9 mouse cellular contexts compared by ENCODE assay signal in the genomic region with DNA sequence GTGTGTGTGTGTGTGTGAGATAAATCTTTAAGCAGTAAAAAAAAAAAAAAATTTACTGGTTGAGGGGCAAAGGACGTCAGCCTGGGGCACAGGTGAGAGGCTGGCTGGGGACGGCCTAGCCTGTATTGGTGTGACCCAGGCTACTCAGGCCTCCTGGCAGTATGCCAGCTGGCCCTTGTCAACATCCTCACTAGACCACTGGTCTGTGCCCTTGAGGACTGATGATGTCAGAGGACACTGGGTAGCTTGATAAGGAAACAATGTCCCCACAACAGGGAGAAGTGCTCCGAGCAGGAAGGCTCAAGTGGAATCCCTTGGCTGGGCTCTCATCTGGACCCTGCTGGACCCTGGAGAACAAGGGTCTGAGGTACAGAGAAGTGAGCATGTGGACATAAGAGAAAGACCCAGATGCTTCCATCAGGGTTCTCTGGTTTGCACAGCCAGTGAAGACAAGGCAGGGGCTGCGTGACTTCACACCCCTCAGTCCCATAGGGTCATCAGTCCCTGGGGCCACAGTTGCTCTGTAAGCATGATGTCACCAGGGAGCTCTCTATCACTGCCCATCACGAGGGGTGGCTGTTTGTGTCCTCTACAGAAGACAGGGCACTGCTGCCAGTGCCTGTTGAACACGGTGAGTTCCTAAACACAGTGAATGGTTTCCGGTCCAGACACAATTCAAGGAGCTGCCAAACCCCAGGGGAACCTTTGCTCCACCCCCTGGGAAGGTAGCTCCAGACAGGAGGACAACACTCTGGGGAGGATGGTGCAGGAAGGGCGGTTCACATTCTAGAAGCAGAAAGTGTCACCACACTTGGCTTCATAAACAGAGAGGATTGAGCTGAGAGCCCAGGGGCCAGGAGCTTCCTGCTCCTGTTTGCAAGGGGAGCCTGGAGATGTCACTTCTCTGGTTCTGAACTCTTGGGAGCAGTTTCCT. TPM values are rescaled to one million over a fixed set of nuclear protein-coding genes. Genes with fewer than 3 reads are reported as not detected.
DNase-seq lines count a peak whose midpoint lies in the region; ATAC-seq lines count a peak whose summit lies in the region.
"Had no signal": no experiment of that assay in that cellular context is flagged by ENCODE, and none has a peak within 500 bp of the region (broad histone marks: within the 10 kb centered on the region; RNA-seq: fewer than 3 reads in every experiment).

No protein-coding gene starts in this region.

- no peak for ATAC-seq in megakaryocyte, adult 5-6 weeks (ENCODE audit: poor library complexity, severe bottlenecking)
- peak; percentile 66 for ATAC-seq in liver, embryonic 12.5 days

- H3K9me3 ChIP-seq in megakaryocyte, embryonic 14.5 days: no peaks in the 10 kb centered on the region
- no peaks in the 10 kb centered on the region for H3K9me3 ChIP-seq in liver, embryonic 12.5 days (replicated peaks)

- peak; percentile 65 to 70 for DNase-seq in heart, postnatal 36 days
- peak; percentile 71 for DNase-seq in testis, postnatal 14 days (ENCODE audit: low spot score)
- no peak for DNase-seq in frontal cortex, postnatal 14 days (ENCODE audit: low spot score in 2 of 2)
- no peak for DNase-seq in layer of hippocampus, postnatal 36 days
- DNase-seq in spleen, postnatal 10 days (ENCODE audit: low spot score in 2 of 2): no peak

- peaks cover 27% of the 10 kb centered on the region for H3K4me1 ChIP-seq in megakaryocyte, embryonic 14.5 days
- peaks cover 14% of the 10 kb centered on the region for H3K4me1 ChIP-seq in liver, embryonic 12.5 days

- H3K36me3 ChIP-seq in megakaryocyte, embryonic 14.5 days (replicated peaks; ENCODE audit: low read length): no peaks in the 10 kb centered on the region
- H3K36me3 ChIP-seq in liver, embryonic 12.5 days: no peaks in the 10 kb centered on the region

- H3K4me2 ChIP-seq in liver, embryonic 12.5 days: no peak overlapping the region

- 37% methylated on average over 8 of the region's 8 CpGs for WGBS in liver, embryonic 12.5 days (ENCODE audit: insufficient replicate concordance)

- intact Hi-C loops in heart, postnatal 36 days (cut with DNase I): loop anchor here (1.0 kb wide), 1 partner anchor 10 kb away; no protein-coding TSS in a partner anchor

- peak overlapping the region; percentile 20 for H3K4me3 ChIP-seq in megakaryocyte, embryonic 14.5 days (replicated peaks)
- H3K4me3 ChIP-seq in liver, embryonic 12.5 days: no peak overlapping the region
- H3K4me3 ChIP-seq: erythroblast, embryonic 14.5 days had no signal

- H3K27me3 ChIP-seq in megakaryocyte, embryonic 14.5 days (replicated peaks): peaks cover 71% of the 10 kb centered on the region
- peaks cover 59% of the 10 kb centered on the region for H3K27me3 ChIP-seq in liver, embryonic 12.5 days (replicated peaks)

- H3K9ac ChIP-seq in liver, embryonic 12.5 days: no peak overlapping the region

- no peak overlapping the region for H3K27ac ChIP-seq in liver, embryonic 12.5 days

RNA-seq across cellular contexts. Expression of a gene that starts 12.8 kb away (rescaled TPM):
- polyA plus RNA-seq in megakaryocyte, embryonic 14.5 days (2012; ENCODE audit: insufficient read depth, low replicate concordance): 0.50 TPM in 1 of 2 replicates, not detected in the other
- total RNA-seq in megakaryocyte, adult 5-6 weeks (2015): not detected in 2 replicates
- total RNA-seq in megakaryocyte, adult 5-6 weeks (2017): not detected in 2 replicates
- 10 to 100 TPM; 18.4 to 19.8 TPM for total RNA-seq in heart, postnatal 36 days (2021)
- 0.06 and 0.16 TPM in 2 replicates for polyA plus RNA-seq in liver, embryonic 12.5 days (2016; fragmentation: Nextera tagmentation; extraction: Ambion mirVana)
- total RNA-seq in layer of hippocampus, postnatal 36 days (2021): 100 to 1,000 TPM; 216 to 224 TPM
- polyA plus RNA-seq: erythroblast, embryonic 14.5 days had no signal

RNA-seq across cellular contexts. Expression of a gene that starts 29.1 kb away (rescaled TPM):
- polyA plus RNA-seq in megakaryocyte, embryonic 14.5 days (2012; ENCODE audit: insufficient read depth, low replicate concordance): not detected in 2 replicates
- total RNA-seq in megakaryocyte, adult 5-6 weeks (2015): 0.09 and 0.16 TPM in 2 replicates
- not detected in 2 replicates for total RNA-seq in megakaryocyte, adult 5-6 weeks (2017)
- total RNA-seq in heart, postnatal 36 days (2021): not detected
- polyA plus RNA-seq in liver, embryonic 12.5 days (2016; fragmentation: Nextera tagmentation; extraction: Ambion mirVana): 0.37 and 1.1 TPM in 2 replicates
- under 1 TPM; 0.28 to 0.30 TPM for total RNA-seq in layer of hippocampus, postnatal 36 days (2021)
- polyA plus RNA-seq: erythroblast, embryonic 14.5 days had no signal

RNA-seq across cellular contexts. Expression of a gene that starts 40.4 kb away (rescaled TPM):
- polyA plus RNA-seq in megakaryocyte, embryonic 14.5 days (2012; ENCODE audit: insufficient read depth, low replicate concordance): 5.0 TPM in 1 of 2 replicates, not detected in the other
- 137 and 168 TPM in 2 replicates for total RNA-seq in megakaryocyte, adult 5-6 weeks (2015)
- total RNA-seq in megakaryocyte, adult 5-6 weeks (2017): 120 and 142 TPM in 2 replicates
- total RNA-seq in heart, postnatal 36 days (2021): 1 to 10 TPM in 1 of 2 experiments, under 1 TPM in 1; 0.57 to 1.1 TPM
- 1.4 and 1.5 TPM in 2 replicates for polyA plus RNA-seq in liver, embryonic 12.5 days (2016; fragmentation: Nextera tagmentation; extraction: Ambion mirVana)
- 10 to 100 TPM; 11.3 to 13.8 TPM for total RNA-seq in layer of hippocampus, postnatal 36 days (2021)
- polyA plus RNA-seq: erythroblast, embryonic 14.5 days had no signal

Comparison
In these comparisons a context has a peak if more than half of its experiments do, and no peak if none do; other contexts are left out.
1. DNase-seq: peak in heart, postnatal 36 days (2 of 2) and testis, postnatal 14 days (single experiment); none in frontal cortex, postnatal 14 days (0 of 2), layer of hippocampus, postnatal 36 days (0 of 2) and spleen, postnatal 10 days (0 of 2).
2. RNA of a gene that starts 12.8 kb away (total RNA-seq): 216 to 224 TPM in layer of hippocampus, postnatal 36 days and 18.4 to 19.8 TPM in heart, postnatal 36 days; not detected in megakaryocyte, adult 5-6 weeks; every median in the first group is over 10 times any median in the second.
3. RNA of a gene that starts 40.4 kb away (total RNA-seq): 120 to 168 TPM in megakaryocyte, adult 5-6 weeks; 11.3 to 13.8 TPM in layer of hippocampus, postnatal 36 days and 0.57 to 1.1 TPM in heart, postnatal 36 days; every median in the first group is over 4 times any median in the second.